Mouse (Mus musculus): ENCODE results near the gene Atp5k. TPM values are rescaled to one million over a fixed set of nuclear protein-coding genes. Genes with fewer than 3 reads are reported as not detected.

Gene Atp5k
- polyA plus RNA-seq, 1 experiment from 2014 or later: 753 TPM

- Histone ChIP-seq H3K36me3 (ENCODE audit: insufficient read depth, low read length) (no peaks in the 10 kb centered on the region), H3K4me3 (replicated peaks; ENCODE audit: low read depth, low read length) (no peak overlapping the region), H3K27me3 (ENCODE audit: insufficient read depth, low read length) (no peaks in the 10 kb centered on the region), H3K9ac (ENCODE audit: low read depth, low read length) (no peak overlapping the region), H3K27ac (no peak overlapping the region), H3K4me1 (replicated peaks; ENCODE audit: insufficient read depth, low read length) (0 out of 2 replicates have a peak, but pooled peaks cover 6% of the 10 kb centered on the region), H3K4me2 (ENCODE audit: low read length) (no peak overlapping the region), H3K9me3 (replicated peaks; ENCODE audit: low read length) (no peaks in the 10 kb centered on the region)
- DNase-seq (ENCODE audit: low spot score) (no peak), ATAC-seq (replicated peaks; ENCODE audit: low FRiP score, low read depth) (no peak)
- TF ChIP-seq CTCF (IDR thresholded peaks at IDR 0.05; ENCODE audit: low read depth): no peak
- 87% methylated on average over 1 of the region's 1 CpGs for WGBS
Observed at GRCm38 (mm10) chr5:108452422-108452821, 18.2 kb upstream of the Atp5k start.

GRCm38 (mm10) chr5:108451611-108452010 is 17.4 kb upstream of the Atp5k start:
- no peak overlapping the region for H3K27ac ChIP-seq
- H3K36me3 ChIP-seq (ENCODE audit: insufficient read depth, low read length): no peaks in the 10 kb centered on the region
- no peaks in the 10 kb centered on the region for H3K27me3 ChIP-seq (ENCODE audit: insufficient read depth, low read length)
- no peak overlapping the region for H3K4me3 ChIP-seq (replicated peaks; ENCODE audit: low read depth, low read length)
- H3K9ac ChIP-seq (ENCODE audit: low read depth, low read length): no peak overlapping the region
- no peaks in the 10 kb centered on the region for H3K9me3 ChIP-seq (replicated peaks; ENCODE audit: low read length)
- TF ChIP-seq CTCF (IDR thresholded peaks at IDR 0.05; ENCODE audit: low read depth): no peak
- DNase-seq (ENCODE audit: low spot score) (no peak), ATAC-seq (replicated peaks; ENCODE audit: low FRiP score, low read depth) (no peak)
- H3K4me1 ChIP-seq (replicated peaks; ENCODE audit: insufficient read depth, low read length): 0 out of 2 replicates have a peak, but pooled peaks cover 6% of the 10 kb centered on the region
- 83% methylated on average over 1 of the region's 1 CpGs for WGBS
- no peak overlapping the region for H3K4me2 ChIP-seq (ENCODE audit: low read length)

GRCm38 (mm10) chr5:108450837-108451540 is 16.7 kb upstream of the Atp5k start:
- no peak for TF ChIP-seq CTCF (IDR thresholded peaks at IDR 0.05; ENCODE audit: low read depth)
- WGBS: 81% methylated on average over 8 of the region's 8 CpGs
- Histone ChIP-seq H3K27me3 (ENCODE audit: insufficient read depth, low read length) (no peaks in the 10 kb centered on the region), H3K4me2 (ENCODE audit: low read length) (no peak overlapping the region), H3K27ac (no peak overlapping the region), H3K4me1 (replicated peaks; ENCODE audit: insufficient read depth, low read length) (0 out of 2 replicates have a peak, but pooled peaks cover 6% of the 10 kb centered on the region), H3K9me3 (replicated peaks; ENCODE audit: low read length) (no peaks in the 10 kb centered on the region), H3K9ac (ENCODE audit: low read depth, low read length) (no peak overlapping the region), H3K36me3 (ENCODE audit: insufficient read depth, low read length) (no peaks in the 10 kb centered on the region), H3K4me3 (replicated peaks; ENCODE audit: low read depth, low read length) (no peak overlapping the region)
- DNase-seq (ENCODE audit: low spot score) (no peak), ATAC-seq (replicated peaks; ENCODE audit: low FRiP score, low read depth) (no peak)

- DNase-seq (ENCODE audit: low spot score) (peak; percentile 87), ATAC-seq (replicated peaks; ENCODE audit: low FRiP score, low read depth) (peak; percentile 95)
- Histone ChIP-seq H3K9ac (ENCODE audit: low read depth, low read length) (peak within 1 kb of the TSS; percentile 47; the same call in 1 of the 2 replicates), H3K4me1 (replicated peaks; ENCODE audit: insufficient read depth, low read length) (0 out of 2 replicates have a peak, but pooled peaks cover 6% of the 10 kb centered on the region), H3K36me3 (ENCODE audit: insufficient read depth, low read length) (no peaks in the 10 kb centered on the region), H3K9me3 (replicated peaks; ENCODE audit: low read length) (no peaks in the 10 kb centered on the region), H3K27ac (peak within 1 kb of the TSS; percentile 48; the same call in 1 of the 2 replicates), H3K27me3 (ENCODE audit: insufficient read depth, low read length) (no peaks in the 10 kb centered on the region), H3K4me2 (ENCODE audit: low read length) (peak within 1 kb of the TSS; percentile 55), H3K4me3 (replicated peaks; ENCODE audit: low read depth, low read length) (peak within 1 kb of the TSS; percentile 30)
- 7% methylated on average over 24 of the region's 24 CpGs for WGBS
- no peak for TF ChIP-seq CTCF (IDR thresholded peaks at IDR 0.05; ENCODE audit: low read depth)
Observed at GRCm38 (mm10) chr5:108448785-108449668, 14.8 kb upstream of the Atp5k start, which contains the start of gene Mfsd7a. TSS of gene Mfsd7a (minus strand) at chr5:108448891.

GRCm38 (mm10) chr5:108447857-108448256 is 13.6 kb upstream of the Atp5k start:
- H3K27ac ChIP-seq: no peak overlapping the region
- H3K9me3 ChIP-seq (replicated peaks; ENCODE audit: low read length): no peaks in the 10 kb centered on the region
- no peak overlapping the region for H3K9ac ChIP-seq (ENCODE audit: low read depth, low read length)
- peak overlapping the region; percentile 55; the same call in 1 of the 2 replicates for H3K4me2 ChIP-seq (ENCODE audit: low read length)
- no peaks in the 10 kb centered on the region for H3K27me3 ChIP-seq (ENCODE audit: insufficient read depth, low read length)
- 84% methylated on average over 7 of the region's 7 CpGs for WGBS
- DNase-seq (ENCODE audit: low spot score): no peak
- no peaks in the 10 kb centered on the region for H3K36me3 ChIP-seq (ENCODE audit: insufficient read depth, low read length)
- H3K4me3 ChIP-seq (replicated peaks; ENCODE audit: low read depth, low read length): no peak overlapping the region
- 0 out of 2 replicates have a peak, but pooled peaks cover 6% of the 10 kb centered on the region for H3K4me1 ChIP-seq (replicated peaks; ENCODE audit: insufficient read depth, low read length)
- no peak for TF ChIP-seq CTCF (IDR thresholded peaks at IDR 0.05; ENCODE audit: low read depth)
- no peak for ATAC-seq (replicated peaks; ENCODE audit: low FRiP score, low read depth)

GRCm38 (mm10) chr5:108446973-108447372 is 12.7 kb upstream of the Atp5k start:
- 85% methylated on average over 3 of the region's 3 CpGs for WGBS
- no peaks in the 10 kb centered on the region for H3K27me3 ChIP-seq (ENCODE audit: insufficient read depth, low read length)
- H3K9me3 ChIP-seq (replicated peaks; ENCODE audit: low read length): no peaks in the 10 kb centered on the region
- H3K36me3 ChIP-seq (ENCODE audit: insufficient read depth, low read length): no peaks in the 10 kb centered on the region
- ATAC-seq (replicated peaks; ENCODE audit: low FRiP score, low read depth) (no peak), DNase-seq (ENCODE audit: low spot score) (no peak)
- H3K4me3 ChIP-seq (replicated peaks; ENCODE audit: low read depth, low read length): no peak overlapping the region
- no peak overlapping the region for H3K9ac ChIP-seq (ENCODE audit: low read depth, low read length)
- H3K4me1 ChIP-seq (replicated peaks; ENCODE audit: insufficient read depth, low read length): 0 out of 2 replicates have a peak, but pooled peaks cover 6% of the 10 kb centered on the region
- no peak for TF ChIP-seq CTCF (IDR thresholded peaks at IDR 0.05; ENCODE audit: low read depth)
- H3K27ac ChIP-seq: no peak overlapping the region
- H3K4me2 ChIP-seq (ENCODE audit: low read length): no peak overlapping the region

Data from kidney, postnatal 0 days (tissue).